Mouse (Mus musculus) MEL (cell line): Measurements from ENCODE around the gene Mmp25. TPM values are rescaled to one million over a fixed set of nuclear protein-coding genes. Genes with fewer than 3 reads are reported as not detected.

Experiments used
- DNase-seq: peaks from one replicate; pipeline ENCODE4 v3.0.0; 2011; ENCODE audit warnings: low read depth, low spot score
- H3K27ac ChIP-seq: 2 replicates; pipeline ENCODE4 v1.5.1; 2012; ENCODE audit warnings: low read depth, mild to moderate bottlenecking, control low read depth, low read length, moderate library complexity; ENCODE audit not compliant: control insufficient read depth
- H3K27me3 ChIP-seq, 2 experiments: fragments of 150-350 bp in 1 of 2; sonication (generic) in 1 of 2; 2 replicates each; pipeline ENCODE4 v1.6.1; 2012; ENCODE audit warnings: low read length in 2 of 2, mild to moderate bottlenecking in 2 of 2, improper control_type of control experiment in 1 of 2, moderate library complexity in 1 of 2; ENCODE audit not compliant: insufficient read depth in 2 of 2, control insufficient read depth in 1 of 2
- H3K36me3 ChIP-seq, 2 experiments: 2 replicates each; pipeline ENCODE4 v1.6.1; 2012 to 2014; ENCODE audit warnings: low read length in 2 of 2, improper control_type of control experiment in 1 of 2, inconsistent platforms in 1 of 2, mild to moderate bottlenecking in 1 of 2; ENCODE audit not compliant: insufficient read depth in 2 of 2, control insufficient read depth in 1 of 2
- H3K4me1 ChIP-seq, 2 experiments: fragments of 150-350 bp in 1 of 2; sonication (generic) in 1 of 2; 2 replicates each; pipeline ENCODE4 v1.6.1; 2012; ENCODE audit warnings: low read length in 2 of 2, improper control_type of control experiment in 1 of 2, mild to moderate bottlenecking in 1 of 2; ENCODE audit not compliant: insufficient read depth in 2 of 2, control insufficient read depth in 1 of 2
- H3K4me3 ChIP-seq, 2 experiments: fragments of 150-350 bp in 1 of 2; sonication (generic) in 1 of 2; 2 replicates each; pipeline ENCODE4 v1.5.1; 2012; ENCODE audit warnings: low read depth in 2 of 2, low read length in 2 of 2, mild to moderate bottlenecking in 2 of 2, moderate library complexity in 2 of 2, control low read depth in 1 of 2, improper control_type of control experiment in 1 of 2; ENCODE audit not compliant: control insufficient read depth in 1 of 2, insufficient read depth in 1 of 2
- H3K79me2 ChIP-seq: 2 replicates; pipeline ENCODE4 v1.6.1; 2012; ENCODE audit warnings: mild to moderate bottlenecking, low read length, moderate library complexity; ENCODE audit not compliant: control insufficient read depth, poor library complexity, insufficient read depth
- H3K9ac ChIP-seq: 2 replicates; pipeline ENCODE4 v1.6.1; 2012; ENCODE audit warnings: low read depth, mild to moderate bottlenecking, control low read depth, low read length, moderate library complexity; ENCODE audit not compliant: control insufficient read depth, poor library complexity, severe bottlenecking
- H3K9me3 ChIP-seq: fragments of 150-350 bp; sonication (generic); replicated peaks from 2 replicates; pipeline ENCODE4 v1.6.1; 2012; ENCODE audit warnings: mild to moderate bottlenecking, low read length, improper control_type of control experiment, moderate library complexity; ENCODE audit not compliant: insufficient read depth
- BHLHE40 ChIP-seq: IDR thresholded peaks from 2 replicates; pipeline ENCODE4 v1.6.1; 2012; ENCODE audit warnings: low read depth, mild to moderate bottlenecking, inconsistent platforms, low read length, improper control_type of control experiment, borderline replicate concordance
- CHD1 ChIP-seq: IDR thresholded peaks from 2 replicates; pipeline ENCODE4 v1.6.1; 2012; ENCODE audit warnings: low read depth, mild to moderate bottlenecking, inconsistent platforms, low read length, improper control_type of control experiment
- CHD2 ChIP-seq: IDR thresholded peaks from 2 replicates; pipeline ENCODE4 v1.6.1; 2011; ENCODE audit warnings: low read length, improper control_type of control experiment
- CTCF ChIP-seq, 3 experiments: IDR thresholded peaks in 2 of 3; conservative IDR thresholded peaks in 1 of 3; 2 replicates each; pipeline ENCODE4 v1.5.1; 2011 to 2012; ENCODE audit warnings: low read length in 3 of 3, low read depth in 2 of 3, mild to moderate bottlenecking in 2 of 3, improper control_type of control experiment in 1 of 3, inconsistent platforms in 1 of 3, mixed read lengths in 1 of 3, moderate library complexity in 1 of 3; ENCODE audit not compliant: control insufficient read depth in 1 of 3, insufficient read depth in 1 of 3, poor library complexity in 1 of 3, severe bottlenecking in 1 of 3
- E2F4 ChIP-seq: IDR thresholded peaks from 2 replicates; pipeline ENCODE4 v1.6.1; 2011; ENCODE audit warnings: low read depth, low read length, improper control_type of control experiment, borderline replicate concordance
- ELF1 ChIP-seq: IDR thresholded peaks from 2 replicates; pipeline ENCODE4 v1.6.1; 2014; ENCODE audit warnings: low read depth, mild to moderate bottlenecking, inconsistent platforms, low read length, improper control_type of control experiment, moderate library complexity
- EP300 ChIP-seq, 2 experiments: IDR thresholded peaks; 2 replicates each; pipeline ENCODE4 v1.6.1; 2011; ENCODE audit warnings: improper control_type of control experiment in 2 of 2, low read length in 2 of 2, low read depth in 1 of 2, mild to moderate bottlenecking in 1 of 2
- ETS1 ChIP-seq: IDR thresholded peaks from 2 replicates; pipeline ENCODE4 v1.6.1; 2012; ENCODE audit warnings: low read depth, mild to moderate bottlenecking, inconsistent platforms, low read length, improper control_type of control experiment, moderate library complexity
- GABPA ChIP-seq: IDR thresholded peaks from 2 replicates; pipeline ENCODE4 v1.6.1; 2012; ENCODE audit warnings: low read depth, mild to moderate bottlenecking, inconsistent platforms, low read length, improper control_type of control experiment, moderate library complexity
- GATA1 ChIP-seq: IDR thresholded peaks from 2 replicates; pipeline ENCODE4 v1.6.1; 2011; ENCODE audit warnings: low read depth, low read length, improper control_type of control experiment
- JUND ChIP-seq: IDR thresholded peaks from 2 replicates; pipeline ENCODE4 v1.6.1; 2011; ENCODE audit warnings: low read depth, mild to moderate bottlenecking, improper control_type of control experiment, low read length
- MAX ChIP-seq: IDR thresholded peaks from 2 replicates; pipeline ENCODE4 v1.6.1; 2011; ENCODE audit warnings: low read length, improper control_type of control experiment
- MAZ ChIP-seq: IDR thresholded peaks from 2 replicates; pipeline ENCODE4 v1.6.1; 2012; ENCODE audit warnings: low read depth, mild to moderate bottlenecking, inconsistent platforms, low read length, improper control_type of control experiment
- MEF2A ChIP-seq: IDR thresholded peaks from 2 replicates; pipeline ENCODE4 v1.6.1; 2014; ENCODE audit warnings: low read depth, mild to moderate bottlenecking, inconsistent platforms, low read length, improper control_type of control experiment; ENCODE audit not compliant: poor library complexity, insufficient replicate concordance, severe bottlenecking; ENCODE audit errors: extremely low read depth
- MXI1 ChIP-seq: IDR thresholded peaks from 2 replicates; pipeline ENCODE4 v1.6.1; 2011; ENCODE audit warnings: mild to moderate bottlenecking, low read depth, low read length, improper control_type of control experiment
- MYC ChIP-seq: IDR thresholded peaks from 2 replicates; pipeline ENCODE4 v1.6.1; 2011; ENCODE audit warnings: low read depth, mild to moderate bottlenecking, low read length, improper control_type of control experiment, moderate library complexity
- NELFE ChIP-seq: IDR thresholded peaks from 2 replicates; pipeline ENCODE4 v1.6.1; 2011; ENCODE audit warnings: low read depth, low read length, improper control_type of control experiment
- NRF1 ChIP-seq: IDR thresholded peaks from 2 replicates; pipeline ENCODE4 v1.6.1; 2014; ENCODE audit warnings: low read depth, mild to moderate bottlenecking, inconsistent platforms, low read length, improper control_type of control experiment, moderate library complexity; ENCODE audit not compliant: poor library complexity, insufficient read depth, severe bottlenecking
- POLR2A ChIP-seq, 2 experiments: IDR thresholded peaks; 2 replicates each; pipeline ENCODE4 v1.6.1; 2011 to 2012; ENCODE audit warnings: low read length in 2 of 2, mild to moderate bottlenecking in 2 of 2, control low read depth in 1 of 2, improper control_type of control experiment in 1 of 2, low read depth in 1 of 2, moderate library complexity in 1 of 2; ENCODE audit not compliant: control insufficient read depth in 1 of 2, insufficient read depth in 1 of 2, poor library complexity in 1 of 2
- POLR2AphosphoS2 ChIP-seq: IDR thresholded peaks from 2 replicates; pipeline ENCODE4 v1.6.1; 2011; ENCODE audit warnings: low read length, improper control_type of control experiment
- SIN3A ChIP-seq: IDR thresholded peaks from 2 replicates; pipeline ENCODE4 v1.6.1; 2012; ENCODE audit warnings: low read length, improper control_type of control experiment, inconsistent platforms
- SMC3 ChIP-seq: IDR thresholded peaks from 2 replicates; pipeline ENCODE4 v1.6.1; 2011; ENCODE audit warnings: low read depth, low read length, improper control_type of control experiment
- TAL1 ChIP-seq: IDR thresholded peaks from 2 replicates; pipeline ENCODE4 v1.6.1; 2012; ENCODE audit warnings: mild to moderate bottlenecking, inconsistent platforms, low read length, moderate library complexity, mixed read lengths
- TCF12 ChIP-seq: IDR thresholded peaks from 2 replicates; pipeline ENCODE4 v1.6.1; 2014; ENCODE audit warnings: low read depth, mild to moderate bottlenecking, inconsistent platforms, low read length, improper control_type of control experiment, moderate library complexity
- UBTF ChIP-seq: IDR thresholded peaks from 2 replicates; pipeline ENCODE4 v1.6.1; 2012; ENCODE audit warnings: low read depth, mild to moderate bottlenecking, inconsistent platforms, low read length, improper control_type of control experiment, moderate library complexity, borderline replicate concordance; ENCODE audit not compliant: insufficient read depth
- ZC3H11A ChIP-seq: IDR thresholded peaks from 2 replicates; pipeline ENCODE4 v1.6.1; 2012; ENCODE audit warnings: low read depth, mild to moderate bottlenecking, inconsistent platforms, low read length, improper control_type of control experiment
- ZKSCAN1 ChIP-seq: IDR thresholded peaks from 2 replicates; pipeline ENCODE4 v1.6.1; 2012; ENCODE audit warnings: low read depth, mild to moderate bottlenecking, inconsistent platforms, low read length, improper control_type of control experiment, moderate library complexity
- ZMIZ1 ChIP-seq: IDR thresholded peaks from 2 replicates; pipeline ENCODE4 v1.6.1; 2012; ENCODE audit warnings: low read depth, mild to moderate bottlenecking, inconsistent platforms, low read length, improper control_type of control experiment, moderate library complexity
- polyA plus RNA-seq, 2 experiments: library from polyadenylated mRNA; stranded (reverse) in 1 of 2; unstranded in 1 of 2; fragments of >175 nt in 1 of 2; fragments of >200 nt in 1 of 2; gene quantifications; 2 replicates each; pipeline versions ENCODE4 v1.2.1 to v1.2.4; 2012; ENCODE audit warnings: low replicate concordance in 2 of 2, low read depth in 1 of 2; ENCODE audit not compliant: insufficient read length in 2 of 2, insufficient read depth in 1 of 2, missing spikeins in 1 of 2
- total RNA-seq: library from RNA; depleted of rRNA; stranded (reverse); fragments of 300-350 nt; gene quantifications from 2 replicates; pipeline ENCODE4 v1.2.3, GENCODE M21; 2012

Mmp25 gene
- total and polyA plus RNA-seq, 3 experiments: 0.01 TPM; not detected in 2

- Histone ChIP-seq H3K79me2 (peaks cover 15% of the 10 kb centered on the region), H3K4me1 (peaks cover 0 to 33% of the 10 kb centered on the region in 2 experiments), H3K27me3 (no peaks in the 10 kb centered on the region), H3K4me3 (peak overlapping the region; percentile 81 to 89), H3K9ac (peak overlapping the region; percentile 86), H3K27ac (peak overlapping the region; percentile 66), H3K9me3 (no peaks in the 10 kb centered on the region), H3K36me3 (peaks cover 0 to 21% of the 10 kb centered on the region in 2 experiments; a peak in 2 of 4 replicates)
- 0 out of 2 replicates have a peak, but pooled peaks have one; percentile 34 for TF ChIP-seq ETS1
- no peak for TF ChIP-seq NELFE
- 0 out of 2 replicates have a peak, but pooled peaks have one; percentile 10 for TF ChIP-seq MYC
- TF ChIP-seq CHD1: no peak
- no peak for TF ChIP-seq TAL1
- TF ChIP-seq E2F4: 0 out of 2 replicates have a peak, but pooled peaks have one; percentile 7
- peak; percentile 58 for DNase-seq
Observed at GRCm38 (mm10) chr17:23676473-23677031, 31.5 kb upstream of the Mmp25 start.

DNA sequence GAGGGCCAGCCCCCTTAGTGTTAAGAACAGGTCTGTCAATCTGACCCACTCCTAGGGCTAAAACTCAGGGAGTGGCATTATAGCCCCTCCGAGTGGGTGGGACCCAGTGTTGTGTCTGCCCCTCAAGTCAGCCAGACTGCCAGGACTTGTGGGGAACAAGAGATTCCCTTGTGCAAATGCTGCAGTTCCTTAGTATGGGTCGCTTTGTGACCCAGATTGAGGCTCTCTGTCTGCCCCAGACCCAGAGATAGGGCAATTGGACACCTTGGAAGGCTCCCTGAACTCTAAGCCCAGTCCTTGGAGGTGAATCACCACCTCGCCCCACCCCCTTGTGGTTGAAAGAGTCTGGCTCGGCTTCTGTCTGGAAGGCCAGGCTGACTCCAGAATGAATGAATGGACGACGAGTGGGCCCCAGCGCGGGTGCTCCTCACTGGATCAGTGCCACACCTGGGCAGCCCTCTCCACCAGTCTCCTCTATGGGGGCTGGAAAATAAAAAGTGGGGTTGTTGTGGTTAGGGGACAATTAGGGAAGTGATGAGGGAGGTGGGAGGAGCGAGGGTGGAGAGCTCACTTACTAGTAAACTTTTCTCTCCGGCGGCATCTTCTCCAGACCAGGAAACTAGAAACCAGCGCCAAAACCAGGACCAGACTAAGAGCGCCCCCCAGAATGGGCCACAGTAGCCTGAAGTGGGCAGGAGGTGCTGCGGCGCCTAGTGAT lies 30.6 kb upstream of the Mmp25 start:
- peak; percentile 90 for DNase-seq
- H3K9ac ChIP-seq: peak overlapping the region; percentile 86
- H3K9me3 ChIP-seq: no peaks in the 10 kb centered on the region
- H3K79me2 ChIP-seq: peaks cover 15% of the 10 kb centered on the region
- peak overlapping the region; percentile 81 to 89 for H3K4me3 ChIP-seq
- H3K4me1 ChIP-seq: peaks cover 0 to 27% of the 10 kb centered on the region in 2 experiments
- peak overlapping the region; percentile 66 for H3K27ac ChIP-seq
- peaks cover 0 to 20% of the 10 kb centered on the region in 2 experiments; a peak in 2 of 4 replicates for H3K36me3 ChIP-seq
- H3K27me3 ChIP-seq: no peaks in the 10 kb centered on the region
- TF ChIP-seq POLR2A (IDR thresholded peaks at IDR 0.05; ENCODE audit: control insufficient read depth in 1 of 2, insufficient read depth in 1 of 2, low read depth in 1 of 2, low read length in 2 of 2, poor library complexity in 1 of 2) (no peak), TCF12 (no peak), E2F4 (no peak), ELF1 (peak; percentile 41; the same call in 1 of the 2 replicates), SMC3 (no peak), EP300 (IDR thresholded peaks at IDR 0.05; ENCODE audit: low read depth in 1 of 2, low read length in 2 of 2) (no peak), MYC (no peak), MAX (no peak), GATA1 (no peak), CHD2 (no peak), SIN3A (peak; percentile 44), BHLHE40 (no peak), TAL1 (no peak), MEF2A (no peak), POLR2AphosphoS2 (no peak), GABPA (no peak), ZKSCAN1 (no peak), MAZ (no peak; the same call in 1 of the 2 replicates), ZMIZ1 (no peak), ZC3H11A (no peak), MXI1 (no peak; the same call in 1 of the 2 replicates), NELFE (0 out of 2 replicates have a peak, but pooled peaks have one; percentile 16), UBTF (no peak), NRF1 (no peak), CTCF (IDR thresholded peaks at IDR 0.05 in 2 of 3, conservative IDR thresholded peaks at IDR 0.05 in 1 of 3; ENCODE audit: control insufficient read depth in 1 of 3, insufficient read depth in 1 of 3, low read depth in 2 of 3, low read length in 3 of 3, poor library complexity in 1 of 3, severe bottlenecking in 1 of 3) (peak in 1 of 3 experiments; percentile 2; a peak in 1 of 6 replicates), CHD1 (0 out of 2 replicates have a peak, but pooled peaks have one; percentile 14), JUND (no peak)
